Mouse (Mus musculus): Measurements from ENCODE around the gene Slc6a17. TPM values are rescaled to one million over a fixed set of nuclear protein-coding genes. Genes with fewer than 3 reads are reported as not detected.

Gene Slc6a17
- polyA plus RNA-seq (2015; fragmentation: Nextera tagmentation; extraction: Ambion mirVana), result 0.09 and 0.15 TPM in 2 replicates

DNA sequence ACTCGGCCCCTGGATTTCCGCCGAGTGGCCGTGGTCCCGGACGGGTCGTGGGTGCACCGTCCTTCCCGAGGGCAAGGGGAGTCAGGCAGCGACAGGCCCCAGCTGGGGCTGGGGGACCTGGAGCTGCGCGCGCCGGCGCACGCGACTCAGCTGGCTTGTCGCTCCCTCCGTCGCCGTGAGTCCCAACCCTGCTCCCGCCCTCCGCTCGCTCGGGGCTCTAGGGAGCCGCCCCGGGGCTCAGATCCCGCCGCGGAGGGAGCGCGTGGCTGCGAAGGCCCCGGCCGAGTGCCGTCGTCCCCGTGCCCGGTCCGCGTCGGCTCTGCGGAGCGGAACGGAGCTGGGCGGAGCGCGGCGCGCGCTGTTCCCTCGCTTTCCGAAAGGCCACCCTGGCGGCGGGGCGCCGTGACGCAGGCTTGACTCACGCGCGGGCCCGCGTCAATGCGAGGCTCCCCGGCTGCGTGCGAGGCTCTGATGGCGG, at the start of gene Slc6a17:
Gene Slc6a17, minus strand, starts transcription at position 388 of the 478 bp plus-strand sequence.
- Histone ChIP-seq H3K36me3 (replicated peaks) (no peaks in the 10 kb centered on the region), H3K4me3 (replicated peaks) (peak within 1 kb of the TSS; percentile 24), H3K4me1 (replicated peaks) (peaks cover 6% of the 10 kb centered on the region; the same call in 1 of the 2 replicates), H3K27me3 (peaks cover 72% of the 10 kb centered on the region), H3K27ac (replicated peaks) (no peak within 1 kb of the TSS), H3K4me2 (peak within 1 kb of the TSS; percentile 54), H3K9ac (no peak within 1 kb of the TSS), H3K9me3 (replicated peaks) (no peaks in the 10 kb centered on the region)
- WGBS (ENCODE audit: insufficient replicate concordance), result under 1% methylated on average over 68 of the region's 68 CpGs
- no peak for ATAC-seq (ENCODE audit: insufficient read depth)

DNA sequence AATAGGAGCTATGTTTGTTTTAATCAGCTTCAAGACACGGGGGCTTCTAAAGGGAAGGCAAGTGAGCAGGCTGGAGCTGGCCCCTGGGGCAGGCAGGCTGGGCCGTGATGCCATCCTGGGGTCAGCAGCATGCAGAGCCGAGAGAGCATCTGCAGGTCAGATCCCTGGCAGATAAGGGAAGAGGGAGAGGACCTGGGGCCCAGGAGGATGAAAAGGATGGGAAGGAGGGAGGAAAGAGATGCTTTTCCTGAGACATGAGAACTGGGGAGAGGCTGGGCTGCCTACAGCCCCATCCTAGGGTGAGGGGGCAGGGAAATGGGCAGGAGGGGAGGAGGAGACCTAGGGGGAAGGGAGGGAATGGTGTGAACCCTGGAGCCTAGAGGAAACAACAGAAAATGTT, 47.5 kb upstream of the Slc6a17 start:
- 30% methylated on average over 3 of the region's 3 CpGs for WGBS (ENCODE audit: insufficient replicate concordance)
- ATAC-seq (ENCODE audit: insufficient read depth), result no peak

DNA sequence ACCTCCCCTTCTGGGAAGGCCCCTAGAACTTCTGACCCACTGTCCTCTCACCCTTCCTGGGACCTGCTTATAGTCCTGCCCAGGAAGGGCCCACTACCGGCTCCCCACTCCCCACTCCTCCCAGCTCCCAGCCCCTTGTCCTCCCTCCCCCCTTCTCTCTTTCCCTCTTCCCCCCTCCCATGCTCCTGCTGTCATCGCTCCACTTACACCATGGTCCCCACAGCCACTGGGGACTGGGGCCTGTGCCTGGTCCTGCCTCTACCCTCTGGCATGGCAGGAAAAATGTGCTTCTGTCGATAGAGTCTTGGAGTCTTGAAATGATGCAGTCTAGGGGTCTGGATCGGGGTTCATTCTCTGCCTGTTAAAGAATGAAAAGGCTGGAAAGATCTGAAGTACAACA, 46.1 kb upstream of the Slc6a17 start:
- Histone ChIP-seq H3K27ac (replicated peaks) (no peak overlapping the region), H3K36me3 (replicated peaks) (no peaks in the 10 kb centered on the region), H3K9me3 (replicated peaks) (no peaks in the 10 kb centered on the region), H3K27me3 (0 out of 2 replicates have a peak, but pooled peaks cover 10% of the 10 kb centered on the region), H3K9ac (no peak overlapping the region), H3K4me3 (replicated peaks) (no peak overlapping the region), H3K4me1 (replicated peaks) (no peaks in the 10 kb centered on the region), H3K4me2 (no peak overlapping the region)
- 24% methylated on average over 4 of the region's 4 CpGs for WGBS (ENCODE audit: insufficient replicate concordance)
- no peak for ATAC-seq (ENCODE audit: insufficient read depth)

More for the DNA sequence above, 47.5 kb upstream of the Slc6a17 start:
- H3K4me3 ChIP-seq (replicated peaks), result no peak overlapping the region
- no peak overlapping the region for H3K9ac ChIP-seq
- H3K9me3 ChIP-seq (replicated peaks), result no peaks in the 10 kb centered on the region
- no peaks in the 10 kb centered on the region; the same call in 1 of the 2 replicates for H3K4me1 ChIP-seq (replicated peaks)
- peaks cover 10% of the 10 kb centered on the region; the same call in 1 of the 2 replicates for H3K27me3 ChIP-seq
- H3K36me3 ChIP-seq (replicated peaks), result no peaks in the 10 kb centered on the region
- no peak overlapping the region for H3K4me2 ChIP-seq
- no peak overlapping the region for H3K27ac ChIP-seq (replicated peaks)

DNA sequence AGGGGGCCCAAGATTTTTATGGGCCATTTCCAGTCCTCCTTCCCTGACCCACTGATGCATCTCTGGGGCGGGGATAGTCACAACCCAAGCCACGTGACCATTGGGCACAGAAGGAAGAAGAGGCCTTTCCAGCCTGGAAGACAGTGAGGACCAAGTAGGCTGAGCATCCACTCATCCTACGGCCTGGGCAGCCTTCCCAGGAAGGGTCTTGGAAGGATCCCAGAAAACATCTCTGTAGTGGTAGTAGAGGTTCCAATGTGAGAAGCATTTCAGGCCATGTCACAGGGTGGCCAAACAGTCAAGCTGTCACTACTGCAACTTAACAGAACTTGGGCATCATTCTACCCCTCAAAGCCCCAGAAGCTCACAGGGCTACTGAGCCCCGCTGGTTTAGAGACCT, 44.8 kb upstream of the Slc6a17 start:
- Histone ChIP-seq H3K4me3 (replicated peaks) (no peak overlapping the region), H3K9ac (no peak overlapping the region), H3K27ac (replicated peaks) (no peak overlapping the region), H3K4me2 (no peak overlapping the region), H3K9me3 (replicated peaks) (no peaks in the 10 kb centered on the region), H3K36me3 (replicated peaks) (no peaks in the 10 kb centered on the region), H3K4me1 (replicated peaks) (no peaks in the 10 kb centered on the region), H3K27me3 (0 out of 2 replicates have a peak, but pooled peaks cover 4% of the 10 kb centered on the region)
- no peak for ATAC-seq (ENCODE audit: insufficient read depth)
- WGBS (ENCODE audit: insufficient replicate concordance), result 52% methylated on average over 4 of the region's 4 CpGs

DNA sequence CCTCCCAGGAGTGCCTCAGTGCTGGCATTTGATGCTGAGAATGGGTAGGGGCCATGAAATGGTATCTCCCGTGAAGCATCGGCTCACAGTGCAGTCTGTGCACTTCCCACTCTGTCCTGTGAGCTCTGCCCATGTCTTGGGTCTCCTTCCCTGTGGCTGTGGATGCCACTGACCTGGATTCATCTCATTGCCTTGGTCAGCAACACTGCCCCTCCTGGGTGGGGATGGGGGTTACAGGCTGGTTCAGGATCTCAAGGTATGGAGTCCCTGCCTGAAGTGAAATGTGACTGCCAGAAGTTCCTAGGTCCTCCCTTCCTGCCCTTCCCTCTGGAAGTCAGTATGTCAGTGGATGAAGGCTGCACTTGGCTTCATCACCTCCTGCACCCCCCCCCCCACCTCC, 44.3 kb upstream of the Slc6a17 start:
- H3K36me3 ChIP-seq (replicated peaks), result no peaks in the 10 kb centered on the region
- no peak overlapping the region for H3K4me3 ChIP-seq (replicated peaks)
- H3K4me1 ChIP-seq (replicated peaks), result no peaks in the 10 kb centered on the region
- no peaks in the 10 kb centered on the region for H3K9me3 ChIP-seq (replicated peaks)
- 58% methylated on average over 2 of the region's 2 CpGs for WGBS (ENCODE audit: insufficient replicate concordance)
- no peak overlapping the region for H3K27ac ChIP-seq (replicated peaks)
- no peaks in the 10 kb centered on the region for H3K27me3 ChIP-seq
- no peak overlapping the region for H3K4me2 ChIP-seq
- ATAC-seq (ENCODE audit: insufficient read depth), result no peak
- no peak overlapping the region for H3K9ac ChIP-seq

DNA sequence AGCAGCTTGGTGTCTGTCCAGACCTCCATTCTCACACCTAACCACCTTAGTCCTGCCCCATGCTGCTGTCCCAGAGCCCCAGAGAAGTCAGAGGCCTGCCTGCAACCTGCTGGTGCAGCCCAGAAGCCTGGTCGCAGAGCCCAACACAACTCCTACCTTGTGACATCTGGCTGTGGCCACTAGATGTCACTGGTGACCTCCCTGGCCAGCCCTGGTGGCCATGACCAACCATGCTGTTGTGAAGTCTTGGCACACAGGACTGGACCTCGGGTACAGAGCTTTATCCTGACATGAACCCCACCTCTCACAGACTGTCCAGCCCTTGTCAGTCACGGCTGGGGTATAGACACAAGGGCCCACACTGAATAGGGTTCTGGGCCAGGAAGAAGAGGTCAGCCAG, 41.4 kb upstream of the Slc6a17 start:
- H3K4me3 ChIP-seq (replicated peaks), result no peak overlapping the region
- no peaks in the 10 kb centered on the region for H3K4me1 ChIP-seq (replicated peaks)
- no peak overlapping the region for H3K9ac ChIP-seq
- H3K9me3 ChIP-seq (replicated peaks), result no peaks in the 10 kb centered on the region
- no peaks in the 10 kb centered on the region for H3K27me3 ChIP-seq
- 5% methylated on average over 3 of the region's 3 CpGs for WGBS (ENCODE audit: insufficient replicate concordance)
- H3K4me2 ChIP-seq, result no peak overlapping the region
- H3K36me3 ChIP-seq (replicated peaks), result no peaks in the 10 kb centered on the region
- no peak for ATAC-seq (ENCODE audit: insufficient read depth)
- H3K27ac ChIP-seq (replicated peaks), result no peak overlapping the region

GRCm38 (mm10) chr3:107558740-107559139, 40.9 kb upstream of the Slc6a17 start:
- WGBS (ENCODE audit: insufficient replicate concordance), result 31% methylated on average over 3 of the region's 3 CpGs
- Histone ChIP-seq H3K4me3 (replicated peaks) (no peak overlapping the region), H3K9ac (no peak overlapping the region), H3K4me2 (no peak overlapping the region), H3K27me3 (no peaks in the 10 kb centered on the region), H3K36me3 (replicated peaks) (no peaks in the 10 kb centered on the region), H3K4me1 (replicated peaks) (no peaks in the 10 kb centered on the region), H3K9me3 (replicated peaks) (no peaks in the 10 kb centered on the region), H3K27ac (replicated peaks) (no peak overlapping the region)
- ATAC-seq (ENCODE audit: insufficient read depth), result no peak

DNA sequence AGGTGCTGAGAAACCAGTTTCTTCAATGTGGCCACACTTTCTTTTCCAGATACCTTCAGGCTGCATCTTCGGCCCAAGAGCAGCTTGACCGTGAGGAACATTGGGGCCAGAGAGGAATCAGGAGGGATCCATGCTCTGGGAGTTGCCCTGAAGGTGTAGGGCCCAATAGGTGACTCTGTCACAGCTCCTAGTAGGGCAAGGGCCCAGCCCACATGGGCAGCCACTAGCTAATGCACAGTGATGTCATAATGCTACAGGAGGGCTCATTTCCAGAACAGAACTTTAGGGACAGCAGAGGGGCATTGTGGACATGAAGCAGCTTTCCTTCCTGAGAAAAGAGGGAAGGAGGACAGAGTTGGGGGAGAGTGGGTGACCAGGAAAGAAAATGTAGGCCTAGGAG, 37.0 kb upstream of the Slc6a17 start, which contains the start of gene Ubl4b:
Gene Ubl4b, minus strand, starts transcription at position 232 of the 400 bp plus-strand sequence.
- WGBS (ENCODE audit: insufficient replicate concordance), result 84% methylated on average over 2 of the region's 2 CpGs
- H3K4me3 ChIP-seq (replicated peaks), result no peak within 1 kb of the TSS

GRCm38 (mm10) chr3:107550409-107551049, 32.7 kb upstream of the Slc6a17 start:
- H3K36me3 ChIP-seq (replicated peaks), result no peaks in the 10 kb centered on the region
- no peaks in the 10 kb centered on the region for H3K9me3 ChIP-seq (replicated peaks)
- no peaks in the 10 kb centered on the region for H3K4me1 ChIP-seq (replicated peaks)
- no peak overlapping the region for H3K4me2 ChIP-seq
- no peak overlapping the region for H3K27ac ChIP-seq (replicated peaks)
- no peak for ATAC-seq (ENCODE audit: insufficient read depth)
- no peaks in the 10 kb centered on the region for H3K27me3 ChIP-seq
- no peak overlapping the region for H3K4me3 ChIP-seq (replicated peaks)
- WGBS (ENCODE audit: insufficient replicate concordance), result 73% methylated on average over 17 of the region's 17 CpGs
- H3K9ac ChIP-seq, result no peak overlapping the region

More for the DNA sequence above, 37.0 kb upstream of the Slc6a17 start, which contains the start of gene Ubl4b:
- H3K27me3 ChIP-seq, result no peaks in the 10 kb centered on the region
- H3K27ac ChIP-seq (replicated peaks), result no peak within 1 kb of the TSS
- H3K9me3 ChIP-seq (replicated peaks), result no peaks in the 10 kb centered on the region
- no peak within 1 kb of the TSS for H3K4me2 ChIP-seq
- H3K4me1 ChIP-seq (replicated peaks), result no peaks in the 10 kb centered on the region
- H3K36me3 ChIP-seq (replicated peaks), result no peaks in the 10 kb centered on the region
- H3K9ac ChIP-seq, result no peak within 1 kb of the TSS
- no peak for ATAC-seq (ENCODE audit: insufficient read depth)

- peaks cover 5% of the 10 kb centered on the region; the same call in 1 of the 2 replicates for H3K27me3 ChIP-seq
- no peak overlapping the region for H3K27ac ChIP-seq (replicated peaks)
- no peak for ATAC-seq (ENCODE audit: insufficient read depth)
- H3K9me3 ChIP-seq (replicated peaks), result no peaks in the 10 kb centered on the region
- H3K4me1 ChIP-seq (replicated peaks), result no peaks in the 10 kb centered on the region
- no peak overlapping the region for H3K4me3 ChIP-seq (replicated peaks)
- 60% methylated on average over 2 of the region's 2 CpGs for WGBS (ENCODE audit: insufficient replicate concordance)
- H3K9ac ChIP-seq, result no peak overlapping the region
- H3K36me3 ChIP-seq (replicated peaks), result no peaks in the 10 kb centered on the region
- H3K4me2 ChIP-seq, result no peak overlapping the region
Observed at GRCm38 (mm10) chr3:107546956-107547355, 29.1 kb upstream of the Slc6a17 start.

DNA sequence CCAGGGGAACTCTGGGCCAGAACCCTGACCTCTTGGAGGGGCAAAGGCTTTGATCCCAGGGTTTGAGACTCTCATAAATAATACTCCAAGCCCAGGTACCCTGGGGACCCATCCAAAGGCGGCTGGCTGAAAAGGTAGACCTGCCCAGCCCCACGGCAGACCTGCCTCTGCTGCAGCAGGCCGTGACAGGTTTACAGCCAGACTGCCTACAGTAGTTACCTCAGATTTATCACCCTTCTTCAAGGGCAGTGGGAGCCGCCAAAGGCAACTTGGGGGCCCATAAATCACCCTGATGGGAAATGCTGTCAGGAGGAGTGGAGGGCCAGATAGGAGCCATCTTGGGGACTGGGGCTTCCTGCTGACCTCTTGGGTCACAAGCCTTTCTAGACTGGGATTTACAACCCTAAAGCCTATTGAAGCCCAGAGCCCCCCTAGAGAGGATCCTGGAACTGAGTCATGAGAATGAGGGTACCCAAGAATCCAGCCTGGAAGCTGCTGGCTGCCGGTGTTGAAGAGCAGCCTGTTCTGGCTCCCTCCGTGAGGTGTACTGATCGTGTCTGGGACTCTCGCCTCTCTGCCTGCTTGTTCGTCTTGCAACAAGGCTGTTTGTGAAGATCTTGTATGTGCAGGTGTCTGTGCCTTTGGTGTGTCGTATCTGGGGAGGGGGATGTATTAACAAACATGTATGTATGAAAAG, 28.0 kb upstream of the Slc6a17 start:
- Histone ChIP-seq H3K27ac (replicated peaks) (no peak overlapping the region), H3K9ac (no peak overlapping the region)
- ATAC-seq (ENCODE audit: insufficient read depth), result no peak

More for the DNA sequence above, 28.0 kb upstream of the Slc6a17 start:
- Histone ChIP-seq H3K4me1 (replicated peaks) (no peaks in the 10 kb centered on the region), H3K36me3 (replicated peaks) (no peaks in the 10 kb centered on the region), H3K4me3 (replicated peaks) (no peak overlapping the region), H3K27me3 (peaks cover 7% of the 10 kb centered on the region; the same call in 1 of the 2 replicates), H3K4me2 (no peak overlapping the region), H3K9me3 (replicated peaks) (no peaks in the 10 kb centered on the region)
- 43% methylated on average over 10 of the region's 10 CpGs for WGBS (ENCODE audit: insufficient replicate concordance)
